Mouse (Mus musculus) cerebellum, postnatal 10 days (tissue): ENCODE results near the gene Pcdh9.

Source experiments
- DNase-seq, 2 experiments: peaks; one replicate each; pipeline ENCODE4 v3.0.0; 2021; ENCODE audit warnings: mixed read lengths in 2 of 2

Gene Pcdh9

GRCm38 (mm10) chr14:93142076-93142475 lies 748.4 kb downstream of the Pcdh9 start:
- peak; percentile 47 to 54 for DNase-seq

GRCm38 (mm10) chr14:93126993-93127392 lies 763.5 kb downstream of the Pcdh9 start:
- DNase-seq, result no peak

- no peak for DNase-seq
Observed at GRCm38 (mm10) chr14:93102755-93103154, 787.7 kb downstream of the Pcdh9 start.

DNA sequence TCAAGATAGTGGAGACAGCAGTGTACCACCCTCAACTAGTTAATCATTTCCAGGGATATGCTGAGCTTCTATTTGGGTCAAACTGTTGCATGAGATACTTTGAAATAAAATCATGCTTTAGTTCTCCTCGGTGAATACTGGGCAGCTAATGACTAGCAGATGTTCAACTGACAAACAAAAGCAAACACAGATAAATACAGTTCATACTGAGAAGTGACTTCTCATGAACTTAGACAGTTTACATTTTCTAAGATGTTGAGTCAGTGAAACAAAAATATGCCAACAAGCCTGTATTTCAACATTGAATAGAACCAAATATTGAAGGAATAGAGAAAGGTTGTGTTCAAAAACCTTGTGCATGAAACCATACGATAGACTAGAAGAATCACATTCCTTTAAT lies 795.4 kb downstream of the Pcdh9 start:
- no peak for DNase-seq

- DNase-seq, result no peak
Observed at GRCm38 (mm10) chr14:93092806-93093205, 797.7 kb downstream of the Pcdh9 start.

DNA sequence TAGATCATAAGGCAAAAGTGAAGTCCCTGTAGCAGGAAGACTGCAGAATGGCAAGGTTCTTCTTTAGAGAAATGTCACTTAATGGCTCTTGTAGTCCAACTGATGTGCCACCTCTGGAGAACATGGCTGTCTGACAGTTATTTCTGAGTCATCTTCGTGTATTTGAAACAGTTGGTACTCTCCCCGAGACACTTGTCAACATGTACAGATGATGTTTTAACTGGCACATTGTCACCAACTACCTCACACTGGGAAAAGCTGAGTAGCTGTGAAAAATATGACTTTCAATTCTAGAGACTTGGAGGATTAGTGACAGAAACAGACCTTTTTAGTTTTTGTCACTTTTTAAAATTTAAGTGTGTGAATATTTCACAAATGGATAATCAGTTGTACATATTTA lies 804.8 kb downstream of the Pcdh9 start:
- DNase-seq, result no peak

DNA sequence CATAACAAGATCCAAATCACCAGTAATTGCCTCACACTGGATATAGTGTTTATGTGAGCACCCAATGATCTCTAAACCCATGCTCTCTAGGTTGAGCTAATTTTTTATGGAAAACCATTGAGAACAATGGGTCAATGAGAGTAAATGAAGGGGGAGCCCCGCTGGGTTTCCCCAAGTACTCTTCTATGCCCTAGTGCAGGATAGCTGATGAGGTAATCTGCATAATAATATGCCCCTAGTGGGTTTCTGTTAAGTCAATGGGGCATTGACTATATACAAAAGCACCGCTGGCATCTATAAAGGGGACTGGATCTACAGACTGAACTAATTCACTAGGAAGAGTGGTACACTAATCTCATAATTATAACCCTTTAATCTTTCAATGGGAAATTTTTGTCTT lies 807.3 kb downstream of the Pcdh9 start:
- DNase-seq, result no peak

DNA sequence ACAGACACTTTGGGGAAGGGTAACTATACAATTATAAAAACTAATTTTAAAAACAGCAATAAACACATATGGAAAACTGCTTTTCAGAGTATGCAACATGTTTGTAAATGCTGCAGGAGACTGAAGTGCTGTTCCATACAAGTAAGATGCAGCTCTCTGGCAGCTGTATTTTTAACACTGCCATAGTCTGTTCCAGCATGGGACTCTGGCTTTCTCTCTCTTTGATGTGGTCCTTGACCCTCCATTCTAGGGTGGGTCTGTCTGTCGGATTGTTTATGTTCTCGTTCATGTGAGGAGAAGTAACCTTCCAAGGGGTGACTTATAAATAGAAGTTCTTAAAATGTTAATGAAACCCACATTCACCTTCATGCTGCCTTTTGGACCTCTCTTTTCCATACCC lies 809.6 kb downstream of the Pcdh9 start:
- no peak for DNase-seq

- no peak for DNase-seq
Observed at GRCm38 (mm10) chr14:93075761-93076160, 814.7 kb downstream of the Pcdh9 start.

- peak in 1 of 2 experiments; percentile 14 for DNase-seq
Observed at GRCm38 (mm10) chr14:93072346-93072745, 818.1 kb downstream of the Pcdh9 start.

DNA sequence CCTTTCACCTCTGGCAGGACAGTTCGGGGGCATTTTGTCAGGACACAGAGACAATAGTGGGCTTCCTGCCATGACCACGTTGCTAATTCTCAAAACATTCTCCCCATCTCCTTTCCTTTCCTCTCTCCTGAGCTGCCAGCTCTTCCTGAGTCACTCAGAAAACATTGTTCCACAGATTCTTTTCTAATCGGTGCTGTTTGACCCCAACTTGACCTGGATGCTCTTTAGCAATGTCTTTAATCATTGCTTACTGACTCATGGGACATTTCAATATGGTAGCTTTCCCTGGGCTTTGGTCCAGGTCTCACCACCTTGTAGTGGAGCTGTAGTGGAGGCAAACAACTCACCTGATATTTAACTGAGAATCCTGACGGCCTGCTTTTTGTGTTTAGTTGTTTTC lies 820.3 kb downstream of the Pcdh9 start:
- DNase-seq, result no peak

DNA sequence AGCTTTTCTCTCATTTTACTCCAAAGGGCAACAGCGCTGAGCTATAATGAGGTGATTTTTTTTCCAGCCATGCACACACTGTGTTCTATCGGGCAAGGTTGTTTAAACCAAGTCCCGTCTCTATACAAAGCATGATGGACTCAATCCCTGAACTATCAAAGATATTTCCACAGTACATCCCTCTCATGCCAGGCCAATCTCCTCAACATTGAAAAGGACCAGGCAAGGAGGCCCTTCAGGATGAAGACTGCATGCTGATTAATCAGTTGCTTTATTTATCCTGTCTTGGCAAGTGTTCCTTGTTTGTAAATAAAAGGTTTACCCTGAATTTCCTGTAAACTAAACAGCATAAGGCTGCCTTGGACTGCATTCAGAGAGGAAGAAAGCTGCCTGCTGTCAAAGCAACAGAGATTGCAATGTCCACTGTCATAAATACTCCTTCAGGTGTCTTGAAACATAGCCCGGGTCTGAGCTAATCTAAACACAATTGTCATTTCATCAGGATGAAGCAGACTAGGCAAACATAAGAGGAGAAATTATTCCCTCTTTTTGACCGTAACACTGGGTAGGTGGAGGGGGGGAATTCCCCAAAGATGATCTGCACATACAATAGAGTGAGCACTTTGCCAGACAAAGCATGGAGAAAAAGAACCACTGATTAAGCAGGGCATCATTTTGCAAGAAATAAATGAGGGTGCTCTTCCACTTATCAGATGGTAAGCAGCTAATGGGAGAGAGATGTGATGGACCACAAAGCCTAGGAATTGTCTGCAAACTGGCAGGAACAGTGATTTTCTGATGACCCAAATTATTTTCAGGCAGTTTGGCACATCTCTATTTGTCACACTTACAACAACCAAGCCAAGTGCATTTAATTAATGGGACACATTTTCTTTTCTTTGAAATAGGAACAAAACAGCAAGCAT lies 822.8 kb downstream of the Pcdh9 start:
- DNase-seq, result peak; percentile 36 to 40

GRCm38 (mm10) chr14:93066732-93067410 lies 823.6 kb downstream of the Pcdh9 start:
- DNase-seq, result peak in 1 of 2 experiments; percentile 14

DNA sequence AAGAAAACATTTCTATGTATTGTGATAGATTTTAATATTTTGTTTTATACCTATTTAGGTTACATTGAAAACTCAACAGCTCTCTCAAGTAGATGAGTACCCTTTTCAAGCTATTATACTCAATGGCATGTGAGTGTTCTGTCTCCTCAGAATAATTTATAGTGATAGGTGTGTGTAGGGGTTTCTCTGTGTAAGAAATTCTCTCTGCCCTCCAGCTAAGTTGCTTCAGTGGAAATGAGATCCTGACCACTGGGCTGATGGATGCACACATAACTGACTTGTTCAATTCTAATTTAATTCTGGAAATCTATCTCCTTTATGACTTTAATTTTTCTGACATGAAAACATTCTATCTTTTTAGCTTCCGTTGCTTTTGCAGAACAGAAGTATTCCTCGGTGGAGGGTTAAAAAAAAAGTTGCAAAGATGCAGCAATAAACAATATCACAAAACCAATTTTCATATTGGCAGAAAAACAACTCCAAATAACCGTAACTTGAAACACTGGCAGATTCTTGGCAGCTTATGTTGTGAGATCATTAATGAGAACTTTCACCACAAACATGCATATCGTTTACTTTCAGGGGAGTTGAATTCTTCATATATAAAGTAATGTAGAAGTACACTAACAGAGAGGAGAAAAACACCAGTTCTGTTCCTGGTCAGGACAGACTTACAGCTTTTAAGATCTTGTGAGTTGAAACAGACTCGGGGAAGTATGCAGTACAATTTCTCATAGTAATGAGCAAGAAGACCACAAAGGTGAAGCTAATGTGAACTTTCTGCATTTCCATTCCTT lies 828.5 kb downstream of the Pcdh9 start:
- DNase-seq, result no peak

DNA sequence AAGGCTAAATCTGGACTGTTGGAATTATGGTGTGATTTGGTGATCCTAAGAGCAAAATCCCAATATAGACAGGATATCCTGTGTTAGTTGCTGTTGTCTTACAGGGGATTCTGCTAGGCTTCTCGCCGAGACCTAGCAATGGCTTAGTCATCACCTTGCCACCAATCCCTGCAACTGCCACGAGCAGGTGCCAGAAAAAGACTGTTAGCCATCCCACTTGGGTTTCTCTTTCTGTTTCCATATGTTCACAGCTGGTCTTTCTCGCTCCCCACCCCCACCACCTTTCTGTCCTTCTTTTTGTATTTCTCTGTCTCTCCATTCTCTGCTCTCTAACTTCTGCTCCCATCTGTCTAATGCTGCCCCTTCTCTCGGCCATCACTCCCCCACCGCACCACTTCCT lies 831.7 kb downstream of the Pcdh9 start:
- DNase-seq, result no peak

- no peak for DNase-seq
Observed at GRCm38 (mm10) chr14:93055997-93056396, 834.5 kb downstream of the Pcdh9 start.

GRCm38 (mm10) chr14:93040591-93040990 lies 849.9 kb downstream of the Pcdh9 start:
- peak; percentile 25 to 31 for DNase-seq

DNA sequence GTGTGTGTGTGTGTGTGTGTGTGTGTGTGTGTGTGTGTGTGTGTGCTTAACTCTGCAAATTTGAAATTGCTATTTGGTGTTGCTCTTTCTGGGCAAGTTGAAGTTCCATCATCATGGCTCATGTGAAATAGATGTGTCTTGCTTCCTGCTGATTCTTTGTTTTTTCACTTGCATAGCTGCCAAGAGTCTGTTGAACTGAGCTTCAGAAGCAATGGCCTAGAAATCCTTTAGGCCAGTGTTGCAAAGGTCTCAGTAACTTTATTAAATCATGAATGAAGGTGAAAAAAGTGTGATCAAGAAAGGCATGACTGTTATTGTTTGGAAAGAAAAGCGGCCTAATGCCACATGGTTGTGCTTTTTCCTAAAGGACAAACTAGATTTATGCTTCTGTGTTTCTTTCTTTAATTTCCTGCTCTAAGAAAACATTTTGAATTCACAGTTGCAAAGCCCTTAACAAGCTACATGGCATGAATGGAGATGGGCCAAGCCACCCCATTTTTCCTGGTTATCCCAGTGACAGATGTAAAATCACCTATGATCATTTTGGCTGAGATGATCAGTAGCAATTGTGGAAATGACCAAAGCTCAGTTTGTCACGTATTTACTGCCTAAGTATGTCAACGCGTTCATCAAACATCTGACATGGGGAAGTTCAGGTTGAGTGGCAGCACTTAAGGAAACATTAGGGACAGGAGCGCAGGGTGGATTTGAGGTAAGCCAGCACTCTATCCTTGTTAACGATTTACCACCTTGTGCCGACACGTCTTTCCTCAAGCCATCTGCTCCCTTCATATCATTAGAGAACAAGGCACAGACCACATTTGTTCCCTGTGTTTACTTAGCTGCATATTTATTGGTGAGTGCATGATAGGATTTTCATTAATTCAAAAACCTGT lies 850.9 kb downstream of the Pcdh9 start:
- peak; percentile 55 to 57 for DNase-seq

GRCm38 (mm10) chr14:93009147-93010064 lies 881.1 kb downstream of the Pcdh9 start:
- peak; percentile 64 to 66 for DNase-seq
